Mouse (Mus musculus): Measurements from ENCODE around the gene Vat1.

DNA sequence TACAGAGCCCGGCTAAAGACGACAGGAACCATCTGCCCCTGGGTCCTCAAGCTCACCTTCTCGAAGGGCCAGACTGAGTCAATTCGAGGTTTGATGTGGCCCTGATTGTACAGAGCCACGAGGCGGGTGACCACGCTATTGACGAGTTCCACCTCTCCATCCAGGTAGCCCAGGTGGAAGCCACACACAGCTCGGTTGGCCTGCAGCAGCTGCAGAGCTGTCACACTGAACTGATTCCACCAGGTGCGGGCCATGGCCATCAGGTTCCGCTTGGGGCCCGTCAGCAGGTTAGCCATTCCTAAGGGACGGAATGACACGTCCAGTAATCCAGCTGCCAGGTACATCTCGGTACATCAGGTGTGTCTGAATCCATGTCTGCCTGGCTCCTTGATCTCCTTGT is 5.7 kb downstream of the Vat1 start:
- TF ChIP-seq CTCF (IDR thresholded peaks at IDR 0.05; ENCODE audit: extremely low read depth, insufficient read length, insufficient replicate concordance, low read depth, low read length) (no peak), POLR2A (IDR thresholded peaks at IDR 0.05; ENCODE audit: low read depth, low read length) (no peak)

All from small intestine, adult 2 months (tissue).